Mouse (Mus musculus): Measurements from ENCODE around the gene Zfp706. TPM values are rescaled to one million over a fixed set of nuclear protein-coding genes. Genes with fewer than 3 reads are reported as not detected.

The Zfp706 gene
- total and polyA plus RNA-seq, 3 experiments: 19.7 to 137 (median 74.2) TPM

DNA sequence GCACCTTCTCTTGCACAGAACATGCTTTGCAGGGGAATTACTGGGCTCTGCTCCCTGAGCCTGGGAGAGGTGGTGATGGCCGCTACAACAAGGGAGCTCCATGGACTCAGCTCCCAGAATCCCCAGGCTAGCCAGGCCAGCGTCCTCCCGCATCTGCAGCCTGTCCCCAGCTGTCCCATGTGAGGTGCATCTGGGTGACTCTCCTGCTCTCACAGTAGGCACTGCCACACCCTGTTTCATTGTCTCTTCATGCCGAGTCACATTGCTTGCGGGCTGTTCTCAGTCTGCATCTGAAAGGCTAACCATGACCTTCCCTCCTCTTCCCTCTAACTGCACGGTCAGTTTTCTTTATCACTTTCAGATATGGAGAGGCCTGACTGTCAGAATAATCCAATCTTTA is 34.3 kb downstream of the Zfp706 start:
- ATAC-seq (ENCODE audit: extremely low read depth, insufficient number of reproducible peaks, low FRiP score, poor library complexity, severe bottlenecking): peak; percentile 15; the same call in 1 of the 2 replicates
- TF ChIP-seq GATA1 (IDR thresholded peaks at IDR 0.05; ENCODE audit: borderline replicate concordance, low read length): no peak
- peaks cover 2% of the 10 kb centered on the region; the same call in 1 of the 2 replicates for H3K9me3 ChIP-seq (replicated peaks)
- peak overlapping the region; percentile 7; the same call in 1 of the 2 replicates for H3K4me3 ChIP-seq (ENCODE audit: low read depth, low read length)
- H3K36me3 ChIP-seq (replicated peaks): no peaks in the 10 kb centered on the region
- peaks cover 28% of the 10 kb centered on the region for H3K27me3 ChIP-seq (ENCODE audit: insufficient read depth, low read length)
- DNase-seq (ENCODE audit: low spot score): no peak
- H3K4me1 ChIP-seq (ENCODE audit: insufficient read depth, low read depth, low read length): peaks cover 28% of the 10 kb centered on the region

- no peak for TF ChIP-seq GATA2 (IDR thresholded peaks at IDR 0.05; ENCODE audit: borderline replicate concordance, low read depth, low read length)
- 0 out of 2 replicates have a peak, but pooled peaks have one; percentile 20 for TF ChIP-seq CTCF (IDR thresholded peaks at IDR 0.05; ENCODE audit: low read depth, low read length)
Observed at GRCm38 (mm10) chr15:36969794-36970193, 37.8 kb downstream of the Zfp706 start.

GRCm38 (mm10) chr15:36968295-36968694 is 39.3 kb downstream of the Zfp706 start:
- TF ChIP-seq GATA1 (IDR thresholded peaks at IDR 0.05; ENCODE audit: borderline replicate concordance, low read length) (no peak), CTCF (IDR thresholded peaks at IDR 0.05; ENCODE audit: low read depth, low read length) (no peak), GATA2 (IDR thresholded peaks at IDR 0.05; ENCODE audit: borderline replicate concordance, low read depth, low read length) (no peak), TAL1 (conservative IDR thresholded peaks at IDR 0.05; ENCODE audit: low read depth, low read length) (no peak), POLR2AphosphoS5 (IDR thresholded peaks at IDR 0.05; ENCODE audit: insufficient replicate concordance, low read depth, low read length) (no peak)
- Histone ChIP-seq H3K4me3 (ENCODE audit: low read depth, low read length) (no peak overlapping the region), H3K4me1 (ENCODE audit: insufficient read depth, low read depth, low read length) (peaks cover 25% of the 10 kb centered on the region), H3K36me3 (replicated peaks) (no peaks in the 10 kb centered on the region), H3K9me3 (replicated peaks) (peaks cover 2% of the 10 kb centered on the region; the same call in 1 of the 2 replicates), H3K27me3 (ENCODE audit: insufficient read depth, low read length) (peaks cover 42% of the 10 kb centered on the region)
- ATAC-seq (ENCODE audit: extremely low read depth, insufficient number of reproducible peaks, low FRiP score, poor library complexity, severe bottlenecking) (no peak), DNase-seq (ENCODE audit: low spot score) (no peak)

More at GRCm38 (mm10) chr15:36969794-36970193, 37.8 kb downstream of the Zfp706 start:
- Histone ChIP-seq H3K9me3 (replicated peaks) (peaks cover 2% of the 10 kb centered on the region; the same call in 1 of the 2 replicates), H3K36me3 (replicated peaks) (no peaks in the 10 kb centered on the region), H3K4me1 (ENCODE audit: insufficient read depth, low read depth, low read length) (peaks cover 37% of the 10 kb centered on the region), H3K27me3 (ENCODE audit: insufficient read depth, low read length) (peaks cover 40% of the 10 kb centered on the region), H3K4me3 (ENCODE audit: low read depth, low read length) (no peak overlapping the region)
- DNase-seq (ENCODE audit: low spot score): no peak
- ATAC-seq (ENCODE audit: extremely low read depth, insufficient number of reproducible peaks, low FRiP score, poor library complexity, severe bottlenecking): no peak

GRCm38 (mm10) chr15:36967381-36968211 is 40.0 kb downstream of the Zfp706 start:
- ATAC-seq (ENCODE audit: extremely low read depth, insufficient number of reproducible peaks, low FRiP score, poor library complexity, severe bottlenecking): no peak
- no peak for DNase-seq (ENCODE audit: low spot score)
- H3K4me3 ChIP-seq (ENCODE audit: low read depth, low read length): no peak overlapping the region
- peaks cover 23% of the 10 kb centered on the region for H3K4me1 ChIP-seq (ENCODE audit: insufficient read depth, low read depth, low read length)
- H3K36me3 ChIP-seq (replicated peaks): no peaks in the 10 kb centered on the region
- peaks cover 2% of the 10 kb centered on the region; the same call in 1 of the 2 replicates for H3K9me3 ChIP-seq (replicated peaks)
- TF ChIP-seq POLR2AphosphoS5 (IDR thresholded peaks at IDR 0.05; ENCODE audit: insufficient replicate concordance, low read depth, low read length) (no peak), CTCF (IDR thresholded peaks at IDR 0.05; ENCODE audit: low read depth, low read length) (no peak), GATA2 (IDR thresholded peaks at IDR 0.05; ENCODE audit: borderline replicate concordance, low read depth, low read length) (no peak), GATA1 (IDR thresholded peaks at IDR 0.05; ENCODE audit: borderline replicate concordance, low read length) (no peak), TAL1 (conservative IDR thresholded peaks at IDR 0.05; ENCODE audit: low read depth, low read length) (no peak)
- peaks cover 40% of the 10 kb centered on the region for H3K27me3 ChIP-seq (ENCODE audit: insufficient read depth, low read length)

- peaks cover 39% of the 10 kb centered on the region for H3K27me3 ChIP-seq (ENCODE audit: insufficient read depth, low read length)
- H3K36me3 ChIP-seq (replicated peaks): no peaks in the 10 kb centered on the region
- ATAC-seq (ENCODE audit: extremely low read depth, insufficient number of reproducible peaks, low FRiP score, poor library complexity, severe bottlenecking) (no peak), DNase-seq (ENCODE audit: low spot score) (no peak)
- peaks cover 2% of the 10 kb centered on the region; the same call in 1 of the 2 replicates for H3K9me3 ChIP-seq (replicated peaks)
- no peak for TF ChIP-seq POLR2AphosphoS5 (IDR thresholded peaks at IDR 0.05; ENCODE audit: insufficient replicate concordance, low read depth, low read length)
- TF ChIP-seq GATA2 (IDR thresholded peaks at IDR 0.05; ENCODE audit: borderline replicate concordance, low read depth, low read length): no peak
- no peak for TF ChIP-seq TAL1 (conservative IDR thresholded peaks at IDR 0.05; ENCODE audit: low read depth, low read length)
- no peak for TF ChIP-seq GATA1 (IDR thresholded peaks at IDR 0.05; ENCODE audit: borderline replicate concordance, low read length)
- no peak for TF ChIP-seq CTCF (IDR thresholded peaks at IDR 0.05; ENCODE audit: low read depth, low read length)
- H3K4me3 ChIP-seq (ENCODE audit: low read depth, low read length): no peak overlapping the region
- H3K4me1 ChIP-seq (ENCODE audit: insufficient read depth, low read depth, low read length): peaks cover 21% of the 10 kb centered on the region
Observed at GRCm38 (mm10) chr15:36966940-36967339, 40.6 kb downstream of the Zfp706 start.

DNA sequence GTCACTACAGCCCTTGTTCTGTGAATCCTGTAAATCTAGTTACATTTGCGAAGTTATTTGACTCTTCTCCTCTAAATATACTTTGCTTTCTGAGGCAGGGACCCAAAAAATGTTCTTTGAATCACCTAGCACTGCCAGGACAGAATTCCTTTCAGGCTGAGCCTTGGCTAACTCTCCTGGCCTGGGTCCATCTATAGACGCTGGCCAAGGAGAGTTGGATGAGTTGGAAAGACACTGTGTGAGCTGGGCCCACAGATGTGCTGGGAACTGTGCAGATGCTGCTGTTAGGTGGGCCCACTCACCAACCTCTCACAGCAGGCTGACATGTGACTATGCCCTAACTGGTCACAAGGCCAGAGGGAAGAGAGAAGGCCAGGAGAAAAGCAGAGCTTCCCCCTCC is 41.1 kb downstream of the Zfp706 start:
- TF ChIP-seq POLR2AphosphoS5 (IDR thresholded peaks at IDR 0.05; ENCODE audit: insufficient replicate concordance, low read depth, low read length) (no peak), GATA2 (IDR thresholded peaks at IDR 0.05; ENCODE audit: borderline replicate concordance, low read depth, low read length) (no peak), TAL1 (conservative IDR thresholded peaks at IDR 0.05; ENCODE audit: low read depth, low read length) (no peak), CTCF (IDR thresholded peaks at IDR 0.05; ENCODE audit: low read depth, low read length) (no peak), GATA1 (IDR thresholded peaks at IDR 0.05; ENCODE audit: borderline replicate concordance, low read length) (no peak)
- Histone ChIP-seq H3K36me3 (replicated peaks) (no peaks in the 10 kb centered on the region), H3K27me3 (ENCODE audit: insufficient read depth, low read length) (peaks cover 34% of the 10 kb centered on the region), H3K4me3 (ENCODE audit: low read depth, low read length) (no peak overlapping the region), H3K9me3 (replicated peaks) (peaks cover 2% of the 10 kb centered on the region; the same call in 1 of the 2 replicates), H3K4me1 (ENCODE audit: insufficient read depth, low read depth, low read length) (peaks cover 25% of the 10 kb centered on the region)
- no peak for ATAC-seq (ENCODE audit: extremely low read depth, insufficient number of reproducible peaks, low FRiP score, poor library complexity, severe bottlenecking)
- no peak for DNase-seq (ENCODE audit: low spot score)
